Mouse (Mus musculus): ENCODE data around the gene Chst1. TPM values are rescaled to one million over a fixed set of nuclear protein-coding genes. Genes with fewer than 3 reads are reported as not detected.
A peak's percentile ranks its signal among the peaks of the same experiment; 100 is the strongest.

Gene Chst1
- polyA plus RNA-seq, 1 experiment from 2014 or later = 3.0 TPM

DNA sequence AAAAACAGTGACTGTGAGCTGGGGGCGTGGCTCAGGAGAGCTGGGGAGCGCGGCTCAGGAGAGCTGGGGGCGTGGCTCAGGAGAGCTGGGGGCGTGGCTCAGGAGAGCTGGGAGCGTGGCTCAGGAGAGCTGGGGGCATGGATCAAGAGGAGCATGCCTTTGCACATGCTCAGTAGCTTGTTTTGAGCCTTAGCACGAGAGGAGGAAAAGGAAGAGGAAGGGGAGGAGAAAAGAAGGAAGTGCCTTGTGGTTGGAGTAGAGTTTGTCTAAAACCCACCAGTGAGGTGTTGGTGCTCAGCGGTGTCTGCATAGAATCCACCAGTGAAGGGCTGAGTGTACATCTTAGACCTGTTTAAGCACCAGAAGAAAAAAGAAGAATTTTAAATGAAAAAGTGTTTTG is 41.0 kb downstream of the Chst1 start:
- WGBS = 16% methylated on average over 8 of the region's 8 CpGs

GRCm38 (mm10) chr2:92645282-92646037 is 46.0 kb downstream of the Chst1 start:
- no peaks in the 10 kb centered on the region for H3K27me3 ChIP-seq (ENCODE audit: control insufficient read depth, insufficient read depth, low read length)
- no peak overlapping the region for H3K9ac ChIP-seq (ENCODE audit: low read length)
- no peak overlapping the region for H3K4me3 ChIP-seq (ENCODE audit: low read depth, low read length)
- no peak overlapping the region for H3K27ac ChIP-seq (replicated peaks)
- H3K9me3 ChIP-seq (ENCODE audit: control insufficient read depth, low read length) = no peaks in the 10 kb centered on the region
- ATAC-seq (ENCODE audit: low FRiP score, low TSS enrichment) = peak; percentile 66; the same call in 1 of the 2 replicates
- TF ChIP-seq CTCF (IDR thresholded peaks at IDR 0.05; ENCODE audit: low read depth) (no peak), EP300 (optimal IDR thresholded peaks at IDR 0.05) (no peak)
- 27% methylated on average over 7 of the region's 7 CpGs for WGBS
- no peaks in the 10 kb centered on the region for H3K36me3 ChIP-seq (ENCODE audit: control insufficient read depth, insufficient read depth, low read length)
- no peaks in the 10 kb centered on the region for H3K4me1 ChIP-seq (replicated peaks; ENCODE audit: control insufficient read depth, insufficient read depth)
- H3K4me2 ChIP-seq (replicated peaks; ENCODE audit: low read depth) = no peak overlapping the region
- DNase-seq (ENCODE audit: low spot score) = peak; percentile 39

More for the DNA sequence above, 41.0 kb downstream of the Chst1 start:
- Histone ChIP-seq H3K4me2 (replicated peaks; ENCODE audit: low read depth) (no peak overlapping the region), H3K9ac (ENCODE audit: low read length) (no peak overlapping the region), H3K27me3 (ENCODE audit: control insufficient read depth, insufficient read depth, low read length) (no peaks in the 10 kb centered on the region), H3K9me3 (ENCODE audit: control insufficient read depth, low read length) (no peaks in the 10 kb centered on the region), H3K4me1 (replicated peaks; ENCODE audit: control insufficient read depth, insufficient read depth) (no peaks in the 10 kb centered on the region), H3K4me3 (ENCODE audit: low read depth, low read length) (no peak overlapping the region), H3K36me3 (ENCODE audit: control insufficient read depth, insufficient read depth, low read length) (no peaks in the 10 kb centered on the region), H3K27ac (replicated peaks) (no peak overlapping the region)
- DNase-seq (ENCODE audit: low spot score) = peak; percentile 27
- ATAC-seq (ENCODE audit: low FRiP score, low TSS enrichment) = no peak
- TF ChIP-seq CTCF (IDR thresholded peaks at IDR 0.05; ENCODE audit: low read depth) (no peak), EP300 (optimal IDR thresholded peaks at IDR 0.05) (no peak)

DNA sequence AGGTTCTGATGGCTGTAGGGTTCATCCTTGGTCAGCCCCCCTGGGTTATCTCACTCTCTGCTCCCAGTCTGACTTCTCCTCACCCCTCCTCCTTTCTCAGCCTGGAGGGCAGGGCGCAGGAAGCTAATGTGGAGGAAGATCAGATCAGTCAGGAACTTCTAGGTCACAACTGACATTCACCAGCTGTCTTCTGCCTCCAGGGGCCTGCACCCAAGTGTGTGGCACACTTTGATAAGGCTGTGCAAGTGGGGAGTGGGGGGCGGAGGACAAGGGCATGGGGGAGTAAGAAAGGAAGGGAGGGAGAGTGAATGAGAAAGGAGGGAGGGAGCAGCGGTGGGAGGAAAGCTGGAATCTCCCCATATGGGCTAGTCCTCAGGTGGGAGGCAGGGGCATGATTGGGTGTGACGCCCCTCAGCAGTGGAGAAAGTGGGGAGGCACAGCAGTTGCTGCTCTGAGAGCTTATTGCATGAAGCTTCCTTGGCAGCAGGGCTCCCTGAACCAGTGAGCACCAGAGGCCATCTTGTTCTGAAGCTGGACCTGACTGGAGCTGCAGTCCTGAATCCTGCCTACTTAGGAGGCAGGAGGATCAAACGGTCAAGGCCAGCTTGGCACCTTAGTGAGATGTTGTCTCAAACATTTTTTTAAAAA is 49.8 kb downstream of the Chst1 start:
- H3K27me3 ChIP-seq (ENCODE audit: control insufficient read depth, insufficient read depth, low read length) = no peaks in the 10 kb centered on the region
- H3K9ac ChIP-seq (ENCODE audit: low read length) = no peak overlapping the region
- DNase-seq (ENCODE audit: low spot score) = no peak
- ATAC-seq (ENCODE audit: low FRiP score, low TSS enrichment) = no peak
- H3K4me2 ChIP-seq (replicated peaks; ENCODE audit: low read depth) = no peak overlapping the region
- H3K36me3 ChIP-seq (ENCODE audit: control insufficient read depth, insufficient read depth, low read length) = no peaks in the 10 kb centered on the region
- H3K4me1 ChIP-seq (replicated peaks; ENCODE audit: control insufficient read depth, insufficient read depth) = no peaks in the 10 kb centered on the region
- no peak overlapping the region for H3K27ac ChIP-seq (replicated peaks)
- no peak overlapping the region for H3K4me3 ChIP-seq (ENCODE audit: low read depth, low read length)
- no peak for TF ChIP-seq EP300 (optimal IDR thresholded peaks at IDR 0.05)
- no peak for TF ChIP-seq CTCF (IDR thresholded peaks at IDR 0.05; ENCODE audit: low read depth)
- no peaks in the 10 kb centered on the region for H3K9me3 ChIP-seq (ENCODE audit: control insufficient read depth, low read length)
- WGBS = 52% methylated on average over 5 of the region's 5 CpGs

- Histone ChIP-seq H3K9ac (ENCODE audit: low read length) (no peak overlapping the region), H3K4me2 (replicated peaks; ENCODE audit: low read depth) (no peak overlapping the region), H3K36me3 (ENCODE audit: control insufficient read depth, insufficient read depth, low read length) (no peaks in the 10 kb centered on the region), H3K4me1 (replicated peaks; ENCODE audit: control insufficient read depth, insufficient read depth) (no peaks in the 10 kb centered on the region), H3K27me3 (ENCODE audit: control insufficient read depth, insufficient read depth, low read length) (no peaks in the 10 kb centered on the region), H3K9me3 (ENCODE audit: control insufficient read depth, low read length) (no peaks in the 10 kb centered on the region), H3K4me3 (ENCODE audit: low read depth, low read length) (no peak overlapping the region), H3K27ac (replicated peaks) (no peak overlapping the region)
- no peak for TF ChIP-seq CTCF (IDR thresholded peaks at IDR 0.05; ENCODE audit: low read depth)
- TF ChIP-seq EP300 (optimal IDR thresholded peaks at IDR 0.05) = no peak
- no peak for DNase-seq (ENCODE audit: low spot score)
- WGBS = 72% methylated on average over 1 of the region's 1 CpGs
- no peak for ATAC-seq (ENCODE audit: low FRiP score, low TSS enrichment)
These were observed 50.9 kb downstream of the Chst1 start for GRCm38 (mm10) chr2:92650428-92650827.

DNA sequence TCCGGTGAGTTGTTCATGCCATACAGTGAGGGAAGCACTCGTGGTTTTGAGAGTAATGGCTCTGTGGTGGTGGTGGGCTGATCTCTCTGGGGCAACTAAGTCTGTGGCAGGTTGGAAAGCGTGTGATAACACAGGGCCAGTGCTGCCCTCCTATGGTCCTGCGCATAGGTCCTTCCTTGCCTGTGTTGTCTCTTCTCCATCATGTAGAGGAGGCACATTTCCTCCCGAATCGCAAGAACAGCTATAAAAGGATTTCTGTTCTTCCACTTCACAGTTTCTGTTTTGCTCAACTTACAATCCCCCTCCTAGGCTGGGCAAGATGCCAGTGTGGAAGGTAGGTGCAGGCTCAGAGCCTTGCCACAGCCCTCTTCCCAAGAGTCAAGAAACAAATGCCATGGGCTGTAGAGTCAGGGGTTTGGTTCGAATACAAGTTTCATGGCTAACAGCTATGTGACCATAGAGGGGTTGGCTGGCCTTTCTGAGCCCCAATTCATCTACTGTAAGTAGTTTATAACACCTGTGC is 51.8 kb downstream of the Chst1 start:
- WGBS = 73% methylated on average over 7 of the region's 7 CpGs
- H3K4me1 ChIP-seq (replicated peaks; ENCODE audit: control insufficient read depth, insufficient read depth) = no peaks in the 10 kb centered on the region
- no peak overlapping the region for H3K27ac ChIP-seq (replicated peaks)
- no peaks in the 10 kb centered on the region for H3K36me3 ChIP-seq (ENCODE audit: control insufficient read depth, insufficient read depth, low read length)
- no peak for TF ChIP-seq EP300 (optimal IDR thresholded peaks at IDR 0.05)
- no peak for TF ChIP-seq CTCF (IDR thresholded peaks at IDR 0.05; ENCODE audit: low read depth)
- no peaks in the 10 kb centered on the region for H3K27me3 ChIP-seq (ENCODE audit: control insufficient read depth, insufficient read depth, low read length)
- H3K9ac ChIP-seq (ENCODE audit: low read length) = no peak overlapping the region
- no peak overlapping the region for H3K4me2 ChIP-seq (replicated peaks; ENCODE audit: low read depth)
- DNase-seq (ENCODE audit: low spot score) (no peak), ATAC-seq (ENCODE audit: low FRiP score, low TSS enrichment) (no peak)
- no peaks in the 10 kb centered on the region for H3K9me3 ChIP-seq (ENCODE audit: control insufficient read depth, low read length)
- H3K4me3 ChIP-seq (ENCODE audit: low read depth, low read length) = no peak overlapping the region

- no peak overlapping the region for H3K4me2 ChIP-seq (replicated peaks; ENCODE audit: low read depth)
- no peaks in the 10 kb centered on the region for H3K27me3 ChIP-seq (ENCODE audit: control insufficient read depth, insufficient read depth, low read length)
- no peaks in the 10 kb centered on the region for H3K4me1 ChIP-seq (replicated peaks; ENCODE audit: control insufficient read depth, insufficient read depth)
- no peaks in the 10 kb centered on the region for H3K9me3 ChIP-seq (ENCODE audit: control insufficient read depth, low read length)
- H3K9ac ChIP-seq (ENCODE audit: low read length) = no peak overlapping the region
- no peaks in the 10 kb centered on the region for H3K36me3 ChIP-seq (ENCODE audit: control insufficient read depth, insufficient read depth, low read length)
- H3K27ac ChIP-seq (replicated peaks) = no peak overlapping the region
- TF ChIP-seq EP300 (optimal IDR thresholded peaks at IDR 0.05) = no peak
- no peak for TF ChIP-seq CTCF (IDR thresholded peaks at IDR 0.05; ENCODE audit: low read depth)
- DNase-seq (ENCODE audit: low spot score) (no peak), ATAC-seq (ENCODE audit: low FRiP score, low TSS enrichment) (no peak)
- no peak overlapping the region for H3K4me3 ChIP-seq (ENCODE audit: low read depth, low read length)
- WGBS = 81% methylated on average over 2 of the region's 2 CpGs
These were observed 57.7 kb downstream of the Chst1 start for GRCm38 (mm10) chr2:92657189-92657588.
